Mouse (Mus musculus) lung, embryonic 16.5 days (tissue): Measurements from ENCODE around the gene Rarg. TPM values are rescaled to one million over a fixed set of nuclear protein-coding genes. Genes with fewer than 3 reads are reported as not detected.

ENCODE experiments used
- ATAC-seq: fragments of 200-750 bp; cut with Nextera tagmentation; 2 replicates; pipeline ENCODE4 v1.8.0; 2017; ENCODE audit warnings: low read depth, mild to moderate bottlenecking, moderate library complexity
- H3K27ac ChIP-seq: fragments of 300-500 bp; sonication (generic); 2 replicates; pipeline ENCODE4 v1.5.1; 2014; ENCODE audit warnings: mild to moderate bottlenecking, control low read depth, low read length
- H3K27me3 ChIP-seq: fragments of 300-500 bp; sonication (generic); 2 replicates; pipeline ENCODE4 v1.6.1; 2014; ENCODE audit warnings: low read depth, low read length, mixed read lengths; ENCODE audit not compliant: control insufficient read depth, insufficient read depth
- H3K36me3 ChIP-seq: fragments of 300-500 bp; sonication (generic); 2 replicates; pipeline ENCODE4 v1.6.1; 2014; ENCODE audit warnings: low read length; ENCODE audit not compliant: control insufficient read depth, insufficient read depth
- H3K4me1 ChIP-seq: fragments of 300-500 bp; sonication (generic); replicated peaks from 2 replicates; pipeline ENCODE4 v1.6.1; 2014; ENCODE audit warnings: low read length, mixed read lengths; ENCODE audit not compliant: control insufficient read depth, insufficient read depth
- H3K4me2 ChIP-seq: fragments of 300-500 bp; sonication (generic); 2 replicates; pipeline ENCODE4 v1.6.1; 2014; ENCODE audit warnings: low read depth, low read length, control low read depth
- H3K4me3 ChIP-seq: fragments of 300-500 bp; sonication (generic); 2 replicates; pipeline ENCODE4 v1.5.1; 2014; ENCODE audit warnings: mild to moderate bottlenecking, low read length, control low read depth
- H3K9ac ChIP-seq: fragments of 300-500 bp; sonication (generic); 2 replicates; pipeline ENCODE4 v1.6.1; 2014; ENCODE audit warnings: low read length, control low read depth
- H3K9me3 ChIP-seq: fragments of 300-500 bp; sonication (generic); 2 replicates; pipeline ENCODE4 v1.6.1; 2016; ENCODE audit warnings: low read length; ENCODE audit not compliant: control insufficient read depth
- WGBS: fragments of 180-500 bp; shearing (Covaris S2); extraction: QIAGEN DNeasy Blood & Tissue Kit; methylation state at CpG from one replicate; pipeline ENCODE4 v1.1.7; 2014; 5-methylcytosine and 5-hydroxymethylcytosine counted together
- polyA plus RNA-seq: library from polyadenylated mRNA; unstranded; fragments of >200 nt; fragmentation: Nextera tagmentation; extraction: Ambion mirVana; gene quantifications from 2 replicates; pipeline ENCODE4 v1.2.1, GENCODE M21; 2015

Rarg gene
- polyA plus RNA-seq, 1 experiment from 2014 or later = 46.9 TPM

DNA sequence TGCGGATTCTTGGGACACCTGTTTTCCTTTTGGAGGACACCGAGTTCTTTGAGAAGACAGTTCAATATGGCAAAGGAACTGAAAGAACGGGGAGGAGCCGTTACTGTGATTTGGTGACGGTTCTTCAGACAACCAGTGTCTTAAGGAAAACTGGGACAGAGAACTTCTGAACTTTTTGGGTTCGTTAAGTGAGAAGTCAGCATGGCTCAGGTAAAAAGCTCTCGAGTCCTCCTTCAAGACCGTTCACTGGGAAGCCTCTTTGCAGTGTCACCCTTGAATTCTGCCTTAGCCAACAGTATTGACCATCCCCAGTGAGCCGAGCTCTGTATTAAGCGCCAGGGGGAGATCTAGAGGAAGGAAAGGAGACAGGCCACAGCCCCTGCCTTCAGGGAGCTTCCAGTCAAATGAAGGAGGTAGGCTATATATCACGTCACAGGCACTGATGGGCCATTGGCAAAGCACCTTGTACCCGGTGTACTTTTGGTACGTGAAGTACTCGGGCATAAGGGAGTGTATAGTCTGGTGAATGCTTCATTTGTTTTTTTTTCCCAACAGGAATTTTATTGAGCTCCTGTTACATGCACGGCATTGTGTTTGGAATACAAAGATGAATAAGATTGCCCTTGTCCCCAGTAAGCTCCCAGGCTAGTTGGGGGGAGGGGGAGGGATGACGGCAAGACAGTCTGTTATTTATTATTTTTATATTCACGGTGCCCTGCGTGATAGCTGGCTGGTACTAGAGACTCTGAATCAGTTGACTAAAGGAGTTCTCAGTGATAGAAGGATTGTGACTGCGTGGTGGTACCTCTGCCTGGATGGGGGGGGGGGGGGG, 52.4 kb downstream of the Rarg start, which contains the start of gene Csad:
Csad (minus strand) TSS at position 51 of the 832 bp plus-strand sequence.
- WGBS = 36% methylated on average over 19 of the region's 19 CpGs
- Histone ChIP-seq H3K36me3 (peaks cover 22% of the 10 kb centered on the region), H3K4me3 (peak within 1 kb of the TSS; percentile 85), H3K4me2 (peak within 1 kb of the TSS; percentile 76), H3K27me3 (no peaks in the 10 kb centered on the region), H3K4me1 (peaks cover 30% of the 10 kb centered on the region), H3K27ac (peak within 1 kb of the TSS; percentile 100), H3K9me3 (no peaks in the 10 kb centered on the region), H3K9ac (peak within 1 kb of the TSS; percentile 98)
- no peak for ATAC-seq

- H3K4me3 ChIP-seq = peak overlapping the region; percentile 85
- H3K9ac ChIP-seq = peak overlapping the region; percentile 98
- H3K4me1 ChIP-seq = peaks cover 30% of the 10 kb centered on the region
- peaks cover 17% of the 10 kb centered on the region for H3K36me3 ChIP-seq
- no peaks in the 10 kb centered on the region for H3K9me3 ChIP-seq
- ATAC-seq = peak; percentile 53
- H3K27ac ChIP-seq = peak overlapping the region; percentile 100
- peak overlapping the region; percentile 76 for H3K4me2 ChIP-seq
- no peaks in the 10 kb centered on the region for H3K27me3 ChIP-seq
- 0% methylated on average over 24 of the region's 72 CpGs for WGBS
Observed at GRCm38 (mm10) chr15:102203835-102204381, 53.4 kb downstream of the Rarg start.

GRCm38 (mm10) chr15:102202971-102203834, 54.1 kb downstream of the Rarg start, which contains the start of gene Zfp740:
Gene Zfp740, plus strand, starts transcription at chr15:102203249.
- no peaks in the 10 kb centered on the region for H3K27me3 ChIP-seq
- peak within 1 kb of the TSS; percentile 76 for H3K4me2 ChIP-seq
- peak within 1 kb of the TSS; percentile 100 for H3K27ac ChIP-seq
- WGBS = under 1% methylated on average over 54 of the region's 68 CpGs
- H3K9ac ChIP-seq = peak within 1 kb of the TSS; percentile 98
- peaks cover 30% of the 10 kb centered on the region for H3K4me1 ChIP-seq
- peak; percentile 98 for ATAC-seq
- no peaks in the 10 kb centered on the region for H3K9me3 ChIP-seq
- peaks cover 10% of the 10 kb centered on the region for H3K36me3 ChIP-seq
- peak within 1 kb of the TSS; percentile 85 for H3K4me3 ChIP-seq

- no peak overlapping the region for H3K4me2 ChIP-seq
- H3K36me3 ChIP-seq = no peaks in the 10 kb centered on the region; the same call in 1 of the 2 replicates
- ATAC-seq = no peak
- no peak overlapping the region for H3K9ac ChIP-seq
- no peak overlapping the region for H3K27ac ChIP-seq
- no peaks in the 10 kb centered on the region for H3K9me3 ChIP-seq
- peaks cover 3% of the 10 kb centered on the region; the same call in 1 of the 2 replicates for H3K4me1 ChIP-seq
- no peak overlapping the region for H3K4me3 ChIP-seq
- 57% methylated on average over 4 of the region's 4 CpGs for WGBS
- no peaks in the 10 kb centered on the region for H3K27me3 ChIP-seq
Observed at GRCm38 (mm10) chr15:102198841-102199240, 58.5 kb downstream of the Rarg start.

GRCm38 (mm10) chr15:102195373-102195772, 61.9 kb downstream of the Rarg start:
- no peak for ATAC-seq
- Histone ChIP-seq H3K36me3 (no peaks in the 10 kb centered on the region), H3K4me3 (no peak overlapping the region), H3K4me2 (no peak overlapping the region), H3K9ac (no peak overlapping the region), H3K27me3 (no peaks in the 10 kb centered on the region), H3K9me3 (no peaks in the 10 kb centered on the region), H3K27ac (no peak overlapping the region), H3K4me1 (no peaks in the 10 kb centered on the region)
- 51% methylated on average over 4 of the region's 4 CpGs for WGBS

- no peak overlapping the region for H3K27ac ChIP-seq
- no peak overlapping the region for H3K4me3 ChIP-seq
- H3K4me2 ChIP-seq = no peak overlapping the region
- H3K4me1 ChIP-seq = no peaks in the 10 kb centered on the region
- no peaks in the 10 kb centered on the region for H3K9me3 ChIP-seq
- no peak for ATAC-seq
- H3K27me3 ChIP-seq = no peaks in the 10 kb centered on the region
- no peaks in the 10 kb centered on the region for H3K36me3 ChIP-seq
- H3K9ac ChIP-seq = no peak overlapping the region
- 71% methylated on average over 4 of the region's 4 CpGs for WGBS
Observed at GRCm38 (mm10) chr15:102194439-102194838, 62.9 kb downstream of the Rarg start.

GRCm38 (mm10) chr15:102193652-102194051, 63.7 kb downstream of the Rarg start:
- peaks cover 5% of the 10 kb centered on the region for H3K4me1 ChIP-seq
- no peak overlapping the region for H3K4me3 ChIP-seq
- WGBS = 79% methylated on average over 4 of the region's 4 CpGs
- no peak overlapping the region for H3K9ac ChIP-seq
- no peaks in the 10 kb centered on the region for H3K9me3 ChIP-seq
- no peaks in the 10 kb centered on the region for H3K36me3 ChIP-seq
- no peaks in the 10 kb centered on the region for H3K27me3 ChIP-seq
- no peak overlapping the region for H3K4me2 ChIP-seq
- no peak for ATAC-seq
- no peak overlapping the region for H3K27ac ChIP-seq

GRCm38 (mm10) chr15:102192820-102193386, 64.4 kb downstream of the Rarg start:
- no peak overlapping the region for H3K27ac ChIP-seq
- WGBS = 37% methylated on average over 5 of the region's 5 CpGs
- no peak overlapping the region for H3K9ac ChIP-seq
- H3K36me3 ChIP-seq = no peaks in the 10 kb centered on the region
- H3K4me3 ChIP-seq = no peak overlapping the region
- H3K9me3 ChIP-seq = no peaks in the 10 kb centered on the region
- no peak for ATAC-seq
- H3K4me2 ChIP-seq = no peak overlapping the region
- H3K27me3 ChIP-seq = no peaks in the 10 kb centered on the region
- peaks cover 8% of the 10 kb centered on the region for H3K4me1 ChIP-seq
